Mouse (Mus musculus): Measurements from ENCODE around the gene Col4a3bp. TPM values are rescaled to one million over a fixed set of nuclear protein-coding genes. Genes with fewer than 3 reads are reported as not detected.

Col4a3bp gene
- polyA plus RNA-seq, 1 experiment: 63.0 TPM

GRCm38 (mm10) chr13:96599182-96599581 lies 56.8 kb downstream of the Col4a3bp start:
- H3K4me1 ChIP-seq (ENCODE audit: control insufficient read depth, insufficient read depth, low read length): no peaks in the 10 kb centered on the region
- no peak overlapping the region for H3K27ac ChIP-seq (ENCODE audit: insufficient read depth, low read depth, low read length)
- no peak overlapping the region for H3K4me3 ChIP-seq (ENCODE audit: insufficient read depth, low read length)
- no peak for TF ChIP-seq POLR2A (IDR thresholded peaks at IDR 0.05; ENCODE audit: borderline replicate concordance, low read depth, low read length)

- H3K27ac ChIP-seq (ENCODE audit: insufficient read depth, low read depth, low read length): no peak overlapping the region
- H3K4me3 ChIP-seq (ENCODE audit: insufficient read depth, low read length): no peak overlapping the region
- no peaks in the 10 kb centered on the region for H3K4me1 ChIP-seq (ENCODE audit: control insufficient read depth, insufficient read depth, low read length)
- TF ChIP-seq CTCF (IDR thresholded peaks at IDR 0.05; ENCODE audit: low read depth, low read length) (no peak), POLR2A (IDR thresholded peaks at IDR 0.05; ENCODE audit: borderline replicate concordance, low read depth, low read length) (no peak)
Observed at GRCm38 (mm10) chr13:96604242-96604641, 61.8 kb downstream of the Col4a3bp start.

GRCm38 (mm10) chr13:96614615-96615014 lies 72.2 kb downstream of the Col4a3bp start:
- no peaks in the 10 kb centered on the region for H3K4me1 ChIP-seq (ENCODE audit: control insufficient read depth, insufficient read depth, low read length)
- no peak overlapping the region for H3K4me3 ChIP-seq (ENCODE audit: insufficient read depth, low read length)
- TF ChIP-seq POLR2A (IDR thresholded peaks at IDR 0.05; ENCODE audit: borderline replicate concordance, low read depth, low read length) (no peak), CTCF (IDR thresholded peaks at IDR 0.05; ENCODE audit: low read depth, low read length) (no peak)

GRCm38 (mm10) chr13:96620891-96621290 lies 78.5 kb downstream of the Col4a3bp start:
- Histone ChIP-seq H3K4me3 (ENCODE audit: insufficient read depth, low read length) (no peak overlapping the region), H3K4me1 (ENCODE audit: control insufficient read depth, insufficient read depth, low read length) (no peaks in the 10 kb centered on the region), H3K27ac (ENCODE audit: insufficient read depth, low read depth, low read length) (no peak overlapping the region)
- TF ChIP-seq POLR2A (IDR thresholded peaks at IDR 0.05; ENCODE audit: borderline replicate concordance, low read depth, low read length) (no peak), CTCF (IDR thresholded peaks at IDR 0.05; ENCODE audit: low read depth, low read length) (no peak)

More at GRCm38 (mm10) chr13:96614615-96615014, 72.2 kb downstream of the Col4a3bp start:
- H3K27ac ChIP-seq (ENCODE audit: insufficient read depth, low read depth, low read length): no peak overlapping the region

- TF ChIP-seq POLR2A (IDR thresholded peaks at IDR 0.05; ENCODE audit: borderline replicate concordance, low read depth, low read length): no peak
- no peak for TF ChIP-seq CTCF (IDR thresholded peaks at IDR 0.05; ENCODE audit: low read depth, low read length)
- H3K4me3 ChIP-seq (ENCODE audit: insufficient read depth, low read length): no peak overlapping the region
- no peaks in the 10 kb centered on the region for H3K4me1 ChIP-seq (ENCODE audit: control insufficient read depth, insufficient read depth, low read length)
- H3K27ac ChIP-seq (ENCODE audit: insufficient read depth, low read depth, low read length): no peak overlapping the region
Observed at GRCm38 (mm10) chr13:96630396-96630795, 88.0 kb downstream of the Col4a3bp start.

- no peak overlapping the region for H3K4me3 ChIP-seq (ENCODE audit: insufficient read depth, low read length)
- no peaks in the 10 kb centered on the region for H3K4me1 ChIP-seq (ENCODE audit: control insufficient read depth, insufficient read depth, low read length)
- TF ChIP-seq POLR2A (IDR thresholded peaks at IDR 0.05; ENCODE audit: borderline replicate concordance, low read depth, low read length) (no peak), CTCF (IDR thresholded peaks at IDR 0.05; ENCODE audit: low read depth, low read length) (no peak)
- H3K27ac ChIP-seq (ENCODE audit: insufficient read depth, low read depth, low read length): no peak overlapping the region
Observed at GRCm38 (mm10) chr13:96644168-96644567, 101.8 kb downstream of the Col4a3bp start.

GRCm38 (mm10) chr13:96645822-96646221 lies 103.4 kb downstream of the Col4a3bp start:
- no peaks in the 10 kb centered on the region for H3K4me1 ChIP-seq (ENCODE audit: control insufficient read depth, insufficient read depth, low read length)
- no peak overlapping the region for H3K4me3 ChIP-seq (ENCODE audit: insufficient read depth, low read length)
- H3K27ac ChIP-seq (ENCODE audit: insufficient read depth, low read depth, low read length): no peak overlapping the region
- TF ChIP-seq CTCF (IDR thresholded peaks at IDR 0.05; ENCODE audit: low read depth, low read length): no peak
- no peak for TF ChIP-seq POLR2A (IDR thresholded peaks at IDR 0.05; ENCODE audit: borderline replicate concordance, low read depth, low read length)

- no peak overlapping the region for H3K4me3 ChIP-seq (ENCODE audit: insufficient read depth, low read length)
- H3K27ac ChIP-seq (ENCODE audit: insufficient read depth, low read depth, low read length): no peak overlapping the region
- TF ChIP-seq POLR2A (IDR thresholded peaks at IDR 0.05; ENCODE audit: borderline replicate concordance, low read depth, low read length) (no peak), CTCF (IDR thresholded peaks at IDR 0.05; ENCODE audit: low read depth, low read length) (no peak)
- no peaks in the 10 kb centered on the region for H3K4me1 ChIP-seq (ENCODE audit: control insufficient read depth, insufficient read depth, low read length)
Observed at GRCm38 (mm10) chr13:96653041-96653440, 110.6 kb downstream of the Col4a3bp start.

GRCm38 (mm10) chr13:96656673-96657072 lies 114.3 kb downstream of the Col4a3bp start:
- Histone ChIP-seq H3K4me3 (ENCODE audit: insufficient read depth, low read length) (no peak overlapping the region), H3K27ac (ENCODE audit: insufficient read depth, low read depth, low read length) (no peak overlapping the region), H3K4me1 (ENCODE audit: control insufficient read depth, insufficient read depth, low read length) (no peaks in the 10 kb centered on the region)
- TF ChIP-seq CTCF (IDR thresholded peaks at IDR 0.05; ENCODE audit: low read depth, low read length) (no peak), POLR2A (IDR thresholded peaks at IDR 0.05; ENCODE audit: borderline replicate concordance, low read depth, low read length) (no peak)

GRCm38 (mm10) chr13:96658936-96659335 lies 116.5 kb downstream of the Col4a3bp start:
- no peak overlapping the region for H3K27ac ChIP-seq (ENCODE audit: insufficient read depth, low read depth, low read length)
- TF ChIP-seq CTCF (IDR thresholded peaks at IDR 0.05; ENCODE audit: low read depth, low read length) (no peak), POLR2A (IDR thresholded peaks at IDR 0.05; ENCODE audit: borderline replicate concordance, low read depth, low read length) (no peak)

More at GRCm38 (mm10) chr13:96658936-96659335, 116.5 kb downstream of the Col4a3bp start:
- no peaks in the 10 kb centered on the region for H3K4me1 ChIP-seq (ENCODE audit: control insufficient read depth, insufficient read depth, low read length)
- no peak overlapping the region for H3K4me3 ChIP-seq (ENCODE audit: insufficient read depth, low read length)
